Mouse (Mus musculus): ENCODE results near the gene Ccdc142.

Gene Ccdc142

DNA sequence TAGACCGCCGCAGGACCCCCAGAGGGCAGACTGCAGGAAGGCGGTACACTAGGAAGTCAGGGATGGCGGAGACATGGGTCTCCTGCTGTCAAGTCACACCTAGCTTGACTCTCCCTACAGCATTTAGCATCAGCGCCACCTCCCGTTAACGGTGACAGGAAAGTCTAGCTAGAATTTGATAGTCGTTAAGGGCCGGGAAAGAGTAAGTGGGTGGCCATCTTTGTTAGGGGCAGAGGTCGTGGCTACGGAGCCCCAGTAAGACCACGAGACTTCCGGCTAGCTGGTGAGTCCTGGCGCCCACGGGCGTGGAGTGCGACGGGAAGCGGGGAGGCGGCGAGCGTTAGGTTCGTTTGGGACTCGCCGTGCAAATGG, at the start of gene Ccdc142, which contains the start of gene Gm42688:
Ccdc142 (plus strand) TSS at position 286 of the 372 bp plus-strand sequence.
Gm42688 (plus strand) TSS at position 302 of the 372 bp plus-strand sequence.
- DNase-seq, result peak; percentile 87

DNA sequence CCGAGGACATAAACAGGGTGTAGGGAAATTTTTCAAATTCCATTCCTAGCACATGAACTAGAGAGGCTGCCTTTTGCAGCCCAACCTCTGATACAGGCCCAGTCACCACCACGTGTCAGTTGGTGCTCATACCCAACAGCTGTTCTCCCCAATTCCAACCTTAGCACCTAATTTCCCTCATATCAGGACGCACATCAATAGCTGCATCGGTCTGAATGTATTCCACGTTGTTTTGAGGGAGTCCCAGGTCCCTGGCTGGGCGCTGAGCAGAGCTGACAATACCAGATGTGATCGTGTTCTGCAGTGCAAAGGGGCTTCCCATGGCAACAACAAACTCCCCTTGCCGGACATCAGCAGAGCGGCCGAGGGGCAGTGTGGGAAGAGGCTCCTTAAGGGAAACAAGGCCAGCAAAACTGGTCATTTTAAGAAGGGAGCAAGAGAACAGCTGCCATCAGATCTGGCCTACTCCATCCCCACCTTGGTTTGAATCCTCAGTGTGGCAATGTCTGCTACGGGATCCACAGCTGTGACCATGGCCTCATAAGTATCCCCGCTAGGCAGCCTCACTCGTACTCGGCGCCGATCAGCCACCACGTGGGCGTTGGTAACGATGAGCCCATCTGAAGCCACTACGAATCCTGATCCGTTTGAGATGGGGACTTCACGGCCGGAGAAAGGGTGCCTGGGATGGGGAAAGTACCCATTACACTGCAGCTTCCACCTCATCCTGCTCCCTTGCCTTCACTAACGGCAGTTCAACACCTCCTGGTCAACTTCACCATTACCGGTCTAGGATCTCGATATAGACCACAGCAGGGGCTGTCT, 48.1 kb upstream of the Ccdc142 start:
- no peak for DNase-seq

DNA sequence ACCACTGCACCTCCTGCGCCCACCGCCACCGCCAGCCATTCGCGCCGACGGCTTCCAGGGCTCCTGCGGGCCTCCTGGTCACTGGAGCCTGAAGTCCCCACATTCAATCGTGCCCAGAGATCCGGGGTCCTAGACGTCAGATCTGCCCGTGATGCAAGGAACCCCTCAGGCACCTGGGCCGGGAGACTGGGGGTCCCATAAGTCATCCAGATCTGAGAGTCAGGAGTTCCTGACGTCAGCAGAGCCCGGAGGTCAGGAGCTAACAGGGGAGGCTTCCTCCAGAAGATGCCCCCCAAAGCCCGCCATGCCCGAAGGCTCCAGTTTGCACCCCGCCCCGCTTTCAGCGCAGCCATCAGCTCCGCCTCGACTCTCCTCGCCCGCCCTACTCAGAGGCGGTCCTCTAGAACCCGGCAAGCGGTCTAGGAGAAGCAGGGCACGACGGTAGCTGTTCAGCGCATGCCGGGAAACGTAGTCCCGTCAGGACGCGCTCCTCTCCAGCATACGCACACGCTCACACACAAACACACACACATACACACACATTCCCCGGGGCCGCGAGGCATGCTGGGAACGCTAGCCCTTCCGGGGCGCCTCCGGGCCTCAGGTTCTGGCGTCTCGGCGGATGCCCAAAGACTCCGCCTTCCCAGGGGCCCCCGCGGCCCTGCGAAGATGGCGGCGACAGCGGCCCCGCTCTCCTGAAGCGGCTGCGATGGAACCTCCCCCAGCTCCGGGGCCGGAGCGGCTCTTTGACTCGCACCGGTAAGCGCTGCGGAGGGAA, 47.1 kb upstream of the Ccdc142 start, which contains the start of gene Aup1:
Aup1 (plus strand) TSS at position 448 of the 778 bp plus-strand sequence.
- DNase-seq, result peak; percentile 94

DNA sequence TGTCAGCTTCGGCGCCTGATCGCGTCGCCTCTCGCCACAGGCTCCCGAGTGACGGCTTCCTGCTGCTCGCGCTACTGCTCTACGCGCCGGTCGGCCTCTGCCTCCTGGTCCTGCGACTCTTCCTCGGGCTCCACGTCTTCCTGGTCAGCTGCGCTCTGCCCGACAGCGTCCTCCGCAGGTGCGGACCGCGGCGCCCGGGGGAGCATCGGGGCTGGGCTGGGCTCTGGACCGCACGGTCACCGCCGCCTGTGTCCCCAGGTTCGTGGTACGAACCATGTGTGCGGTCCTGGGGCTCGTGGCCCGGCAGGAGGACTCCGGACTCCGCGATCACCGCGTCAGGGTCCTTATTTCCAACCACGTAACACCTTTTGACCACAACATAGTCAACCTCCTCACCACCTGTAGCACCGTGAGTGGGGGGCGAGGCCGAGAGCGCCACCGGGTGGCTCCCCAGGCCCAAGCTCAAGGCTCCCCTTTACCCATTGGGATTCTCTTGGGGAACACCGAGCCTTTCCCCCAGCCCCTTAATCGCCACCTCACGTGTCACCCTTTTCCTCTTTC, 46.5 kb upstream of the Ccdc142 start, which contains the start of gene Htra2:
Htra2 (minus strand) TSS at position 403 of the 561 bp plus-strand sequence.
- no peak for DNase-seq

DNA sequence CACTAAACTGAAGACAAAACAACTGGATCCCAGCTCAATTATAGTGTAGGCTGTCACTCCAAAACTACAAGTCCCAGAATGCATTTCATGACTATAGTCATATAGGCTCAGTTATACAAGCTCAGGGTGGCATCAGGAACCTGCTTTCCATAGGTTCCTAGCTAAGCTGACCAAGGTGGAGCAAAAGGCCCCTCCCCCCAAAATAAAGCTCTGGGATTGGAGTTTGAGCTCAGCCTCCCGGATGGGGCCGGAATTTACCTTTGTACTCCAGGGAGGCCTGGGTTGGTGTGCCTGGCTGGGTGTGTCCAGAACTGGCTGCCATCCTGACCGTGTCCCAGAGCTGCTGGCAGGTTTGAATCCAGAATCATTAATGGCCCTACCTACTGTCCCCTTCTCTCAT, 43.6 kb upstream of the Ccdc142 start, which contains the start of gene Dqx1:
Dqx1 (plus strand) TSS at position 55 of the 400 bp plus-strand sequence.
- no peak for DNase-seq

DNA sequence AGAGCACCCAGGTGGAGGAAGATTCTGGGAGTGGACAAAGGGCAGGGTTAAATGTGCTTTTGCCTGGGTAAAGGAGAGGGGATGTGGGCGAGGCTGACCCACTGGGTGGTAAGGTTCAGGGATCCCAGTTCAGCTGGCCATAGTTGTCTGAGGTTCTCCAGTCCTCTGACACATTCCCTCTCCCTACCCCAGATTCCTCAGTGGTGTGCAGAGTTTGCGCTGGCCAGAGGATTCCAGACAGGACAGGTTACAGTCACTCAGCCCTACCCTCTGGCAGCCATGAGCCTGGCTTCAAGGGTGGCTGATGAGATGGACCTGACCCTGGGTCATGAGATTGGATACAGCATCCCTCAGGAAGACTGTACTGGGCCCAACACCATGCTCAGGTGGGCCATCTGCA, 42.7 kb upstream of the Ccdc142 start:
- DNase-seq, result no peak

DNA sequence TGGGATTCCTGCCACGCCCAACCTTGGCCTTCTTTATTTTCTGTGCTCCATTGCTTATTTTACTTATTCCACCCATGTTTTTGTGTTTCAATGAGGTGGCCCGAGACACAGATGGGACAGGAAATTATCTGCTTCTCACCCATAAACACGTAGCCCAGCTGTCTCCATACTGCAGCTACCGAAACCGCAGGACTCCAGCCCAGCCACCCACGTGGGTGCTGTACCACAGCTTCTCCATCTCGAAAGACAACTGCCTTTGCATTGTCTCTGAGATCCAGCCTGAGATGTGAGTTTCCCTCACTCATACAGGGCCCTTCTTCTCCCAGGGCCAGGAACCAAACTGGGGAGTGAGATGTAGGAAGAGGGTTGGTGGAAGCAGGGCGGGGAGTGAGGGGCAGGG, 35.4 kb upstream of the Ccdc142 start:
- no peak for DNase-seq

DNA sequence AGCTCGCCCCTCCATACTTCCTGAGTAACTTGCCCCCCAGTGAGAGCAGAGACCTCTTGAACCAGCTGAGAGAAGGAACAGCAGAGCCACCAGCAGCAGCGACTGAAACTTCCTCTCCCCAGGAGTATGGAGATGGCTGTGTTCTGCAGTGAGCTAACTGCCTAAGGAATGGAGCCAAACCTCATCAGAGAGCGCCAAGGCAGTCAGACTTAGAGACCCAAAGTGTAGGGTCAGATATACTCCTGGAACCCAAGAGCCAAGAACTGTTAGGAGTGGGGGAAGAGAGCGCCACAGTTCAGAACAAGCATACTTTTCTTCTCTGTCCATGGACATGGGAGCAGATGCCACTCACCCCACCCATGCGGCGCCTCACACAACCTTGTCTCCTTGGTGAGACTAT, 35.0 kb upstream of the Ccdc142 start:
- no peak for DNase-seq

DNA sequence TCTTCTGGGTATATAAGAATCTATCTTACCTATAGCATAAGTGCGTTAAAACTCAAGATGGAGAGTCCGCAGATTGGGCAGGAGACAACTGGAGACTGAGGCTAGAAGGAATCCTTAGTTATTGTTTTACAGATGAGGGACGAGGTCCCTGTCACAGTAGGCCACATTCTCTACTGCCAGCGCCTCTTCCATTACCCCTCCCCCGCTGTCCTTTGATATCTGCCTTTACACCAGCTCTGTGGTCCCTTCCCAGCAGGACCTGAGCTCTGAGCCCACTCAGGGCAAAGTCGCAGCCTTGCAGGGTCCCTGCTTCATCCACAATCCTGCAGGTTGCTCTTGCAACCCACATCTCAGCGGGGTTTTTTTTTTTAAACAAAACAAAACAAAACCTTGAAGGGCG, 33.2 kb upstream of the Ccdc142 start:
- DNase-seq, result no peak

DNA sequence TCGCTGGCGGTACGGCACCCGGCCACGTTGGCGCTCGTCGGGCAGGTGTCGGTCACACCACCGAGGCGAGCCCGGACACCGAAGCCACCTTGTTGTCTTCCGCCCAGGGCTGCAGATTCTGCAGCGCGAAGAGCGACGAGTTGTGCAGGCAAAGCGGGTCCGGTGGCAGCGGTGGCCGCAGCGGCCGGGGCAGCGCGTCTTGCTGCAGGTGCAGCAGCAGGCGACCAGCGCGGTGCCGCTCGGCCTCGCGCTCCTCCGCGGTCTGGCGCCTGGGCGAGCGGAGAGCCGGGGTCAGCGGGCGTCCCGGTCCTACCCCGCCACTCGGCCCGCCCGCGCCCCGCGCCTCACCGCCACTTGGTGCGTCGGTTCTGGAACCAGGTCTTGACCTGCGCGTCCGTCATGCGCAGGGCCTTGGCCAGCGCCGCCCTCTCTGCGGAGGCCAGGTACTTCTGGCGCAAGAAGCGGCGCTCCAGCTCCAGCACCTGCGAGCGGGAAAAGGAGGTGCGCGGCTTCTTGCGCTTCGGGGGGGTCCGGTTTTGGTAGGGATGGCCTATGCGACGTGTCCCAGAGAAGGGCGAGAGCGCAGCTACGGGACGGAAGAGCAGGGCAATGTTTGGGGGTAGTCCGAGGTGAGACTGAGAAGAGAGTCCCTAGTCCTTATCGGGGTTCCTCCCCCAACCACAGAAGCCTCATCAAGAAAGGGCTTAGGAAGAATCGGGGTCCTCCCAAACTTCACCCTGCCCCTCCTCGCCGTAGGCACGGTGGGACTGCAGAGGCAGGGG, 32.5 kb upstream of the Ccdc142 start:
- DNase-seq, result no peak

DNA sequence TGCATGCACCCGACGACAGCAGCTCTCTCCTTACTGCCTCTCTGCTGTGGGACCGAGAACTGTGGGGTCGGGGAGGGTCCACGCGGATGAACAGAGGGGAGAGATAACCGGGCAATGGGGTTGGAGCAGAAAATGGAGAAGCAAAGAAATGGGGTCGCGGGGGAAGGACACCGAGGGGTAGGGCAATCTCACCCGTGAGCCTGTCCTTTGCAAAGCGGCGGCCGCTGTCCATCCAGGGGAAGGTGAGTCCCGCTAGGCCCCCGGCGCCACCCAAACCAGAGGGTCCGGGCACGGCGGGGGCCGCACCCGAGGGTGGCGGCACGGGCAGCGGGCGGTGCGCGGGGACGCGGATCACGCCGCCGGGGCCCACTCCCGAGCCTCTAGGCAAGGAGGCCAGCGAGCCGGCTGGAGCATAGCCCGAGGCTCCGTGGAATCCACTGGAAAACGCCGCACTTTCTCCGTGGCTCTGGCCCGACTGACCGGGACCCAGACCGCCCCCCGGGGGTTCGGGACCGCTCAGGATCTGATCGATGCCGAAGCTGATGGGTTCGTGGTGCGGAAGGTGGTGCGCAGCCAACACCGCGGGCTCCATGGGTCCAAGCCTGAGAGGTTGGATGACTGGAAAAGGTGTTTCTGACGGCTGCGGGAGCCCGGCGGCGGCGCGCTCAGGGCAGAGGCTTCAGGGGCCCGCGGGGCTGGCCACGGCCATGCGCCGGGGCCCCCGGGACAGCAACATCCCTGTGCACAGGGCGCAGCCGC, 31.7 kb upstream of the Ccdc142 start:
- DNase-seq, result no peak

DNA sequence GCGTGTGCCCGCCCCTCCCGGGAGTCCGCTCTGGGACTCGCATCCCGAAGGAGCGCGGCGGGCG, 31.3 kb upstream of the Ccdc142 start, which contains the start of gene Tlx2:
Tlx2 (minus strand) TSS at position 47 of the 64 bp plus-strand sequence.
- DNase-seq, result no peak

DNA sequence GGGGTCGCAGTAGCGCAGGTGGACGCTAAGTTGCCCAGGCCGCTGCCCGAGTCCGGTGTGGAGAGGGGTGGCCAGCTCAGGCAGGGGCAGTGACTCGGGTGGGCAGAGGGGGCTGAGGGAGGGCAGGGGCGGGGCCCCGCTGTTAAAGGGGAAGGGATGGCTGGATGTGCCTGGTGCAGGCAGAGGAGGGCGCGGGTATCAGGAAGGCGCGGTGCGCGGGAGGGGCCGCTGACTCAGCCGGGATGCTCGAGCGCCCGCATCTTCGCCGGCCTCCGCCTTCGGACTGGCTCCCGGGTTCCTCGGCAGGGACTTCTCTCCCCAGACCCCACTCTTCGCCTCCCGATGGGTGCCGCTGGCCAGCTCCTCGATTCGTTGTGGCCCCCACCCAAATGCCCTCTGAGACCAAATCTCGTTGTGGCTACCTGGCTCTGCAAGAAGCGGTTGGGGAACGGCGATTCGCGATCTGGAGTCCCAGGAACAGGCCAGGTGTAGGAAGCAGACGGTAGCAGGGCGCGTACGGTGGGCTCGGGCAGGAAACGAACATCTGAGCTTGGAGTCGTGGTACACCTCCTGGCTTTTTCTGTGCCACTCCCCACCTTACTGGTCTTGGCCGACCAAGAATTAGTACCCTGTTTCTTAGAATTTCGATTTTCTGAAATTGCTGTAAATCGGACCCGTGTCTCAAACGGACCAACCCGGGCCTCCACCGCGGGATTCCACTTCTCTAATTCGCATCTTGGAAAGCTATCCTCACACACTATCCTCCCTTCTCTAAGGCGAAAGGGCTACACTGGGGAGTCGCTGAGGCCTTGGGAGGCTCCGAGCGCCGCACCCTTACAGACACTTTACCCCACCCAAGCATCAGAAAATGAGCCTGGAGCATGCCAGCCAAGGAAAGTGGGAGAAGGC, 30.8 kb upstream of the Ccdc142 start:
- peak; percentile 40 for DNase-seq

DNA sequence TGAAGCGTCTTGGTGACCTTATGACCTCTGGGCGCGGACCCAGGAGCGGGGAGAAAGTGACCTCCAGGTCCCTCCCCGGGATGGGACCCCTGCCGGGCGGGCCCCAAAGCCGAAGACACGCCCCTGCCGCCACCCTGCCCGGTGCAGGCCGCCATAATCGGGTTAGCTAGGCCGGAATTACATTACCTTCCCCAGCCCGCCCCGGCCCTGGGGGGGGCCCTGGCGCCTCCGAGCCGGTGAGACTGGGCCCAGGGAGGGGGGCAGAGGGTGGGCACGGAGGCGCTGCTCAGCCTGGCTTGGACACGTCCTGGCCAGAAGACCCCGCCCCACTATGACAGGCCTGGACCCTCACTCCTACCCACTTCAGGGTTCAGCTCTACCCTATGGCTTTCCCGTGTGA, 30.2 kb upstream of the Ccdc142 start:
- DNase-seq, result no peak

DNA sequence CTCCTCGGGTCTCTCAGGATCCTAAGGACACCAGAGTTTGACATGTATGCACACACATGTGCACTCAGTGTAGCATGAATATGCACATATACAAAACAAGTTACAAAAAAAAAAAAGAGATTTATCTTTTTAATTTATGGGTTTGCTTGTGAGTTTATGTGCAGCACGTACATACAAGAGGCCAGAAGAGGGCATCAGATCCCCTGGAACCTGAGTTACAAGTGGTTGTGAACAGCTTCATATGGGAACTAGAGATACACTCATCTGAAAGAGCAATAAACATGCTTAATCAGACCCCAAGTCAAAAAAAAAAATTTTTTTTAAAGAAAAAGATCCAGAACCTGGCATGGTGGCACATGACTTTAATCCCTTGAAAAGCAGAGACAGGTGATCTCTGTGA, 26.4 kb upstream of the Ccdc142 start:
- DNase-seq, result no peak

DNA sequence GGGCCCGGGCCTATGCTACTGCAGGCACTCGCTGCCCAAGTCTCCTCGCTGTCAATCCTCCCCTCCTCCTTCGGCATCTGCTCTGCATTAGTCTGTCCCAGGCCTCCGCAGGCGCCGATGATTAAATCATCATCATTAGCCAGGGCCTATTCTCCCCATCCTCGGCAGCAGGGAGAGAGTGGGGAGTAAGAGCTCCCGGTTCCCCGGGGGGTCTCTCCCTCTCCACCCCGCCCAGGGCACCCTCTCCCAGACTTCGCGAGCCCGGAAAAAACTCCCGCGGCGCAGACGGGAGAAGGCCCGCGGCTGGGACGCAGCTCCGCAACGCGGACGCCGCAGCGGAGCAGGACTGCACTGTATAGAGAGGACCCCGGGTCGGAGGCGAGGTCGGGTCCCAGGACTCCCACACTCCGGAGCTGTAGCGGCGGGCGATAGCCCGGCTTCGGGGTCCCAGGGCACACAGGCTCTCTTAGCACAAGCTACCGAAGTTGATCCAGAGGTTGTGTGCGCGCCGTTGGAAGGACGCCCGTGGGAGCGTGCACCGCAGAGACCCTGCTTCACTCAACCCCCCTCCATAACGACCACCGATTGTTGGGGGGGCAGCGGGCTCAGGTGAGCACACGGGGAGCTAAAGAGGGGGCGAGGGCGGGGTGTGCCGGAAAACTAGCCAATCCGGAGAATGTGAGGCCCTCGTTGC, 23.6 kb upstream of the Ccdc142 start, which contains the start of gene Pcgf1:
Pcgf1 (plus strand) TSS at position 240 of the 694 bp plus-strand sequence.
- no peak for DNase-seq

DNA sequence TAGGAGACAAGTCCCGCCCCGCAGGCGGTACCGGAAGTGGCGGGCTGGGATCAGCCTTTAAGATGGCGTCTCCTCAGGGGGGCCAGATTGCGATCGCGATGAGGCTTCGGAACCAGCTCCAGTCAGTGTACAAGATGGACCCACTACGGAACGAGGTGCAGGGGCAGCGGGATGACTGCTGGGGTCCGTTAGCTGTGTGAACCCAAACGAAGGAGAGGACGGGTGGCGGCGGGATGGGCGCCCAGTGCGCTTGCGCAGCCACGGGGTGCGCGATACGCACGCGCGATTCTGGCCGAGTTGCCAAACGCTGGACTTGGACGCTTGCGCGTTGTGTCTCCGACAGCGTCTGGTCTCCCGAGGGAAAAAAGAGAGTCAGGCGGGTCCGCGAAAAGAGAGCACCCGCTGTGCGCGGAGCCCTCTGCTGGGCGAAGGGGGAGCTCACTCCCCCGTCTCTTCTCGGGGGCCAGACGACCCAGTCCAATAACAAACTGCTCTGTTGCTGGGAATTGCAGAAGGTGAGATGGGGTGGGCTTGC, 23.0 kb upstream of the Ccdc142 start:
- DNase-seq, result peak; percentile 99

DNA sequence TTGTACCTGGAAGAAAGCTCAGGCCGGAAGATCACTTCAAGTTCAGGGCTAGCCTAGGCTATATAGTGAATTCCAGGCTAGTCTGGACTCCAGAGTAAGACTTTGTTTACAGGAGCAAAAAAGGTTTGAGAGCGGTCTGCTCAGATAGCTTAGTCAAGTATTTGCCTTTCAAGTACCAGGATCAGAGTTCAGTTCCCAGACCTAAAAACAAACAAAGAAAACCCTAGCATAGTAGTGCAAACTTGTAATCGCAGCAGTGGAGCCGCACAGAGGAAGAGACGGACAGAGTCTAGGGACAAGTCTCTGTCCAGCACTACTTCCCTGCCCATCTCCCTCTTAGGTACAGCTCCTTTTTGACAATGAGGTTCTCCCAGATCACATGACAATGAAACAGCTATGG, 21.2 kb upstream of the Ccdc142 start:
- DNase-seq, result no peak

DNA sequence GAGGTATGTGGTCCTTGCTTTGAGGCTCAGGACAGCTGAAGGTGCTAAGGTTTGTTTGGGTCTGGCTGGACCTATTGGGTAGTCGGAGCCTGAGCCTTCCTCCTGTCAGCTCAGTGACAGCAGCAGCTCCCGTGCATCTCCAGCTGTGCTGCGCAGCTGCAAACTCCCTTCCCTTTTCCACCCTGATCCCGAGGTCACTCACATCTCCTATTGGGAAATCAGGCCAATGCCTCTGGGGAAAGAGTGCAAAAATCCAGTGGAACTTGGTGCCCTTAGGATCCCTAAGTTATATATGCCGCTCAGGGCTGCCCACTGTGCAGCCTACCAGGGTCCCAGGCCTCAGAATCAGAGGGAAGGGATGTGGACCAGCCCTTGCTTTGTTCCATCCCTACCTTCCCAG, 17.9 kb upstream of the Ccdc142 start:
- no peak for DNase-seq

DNA sequence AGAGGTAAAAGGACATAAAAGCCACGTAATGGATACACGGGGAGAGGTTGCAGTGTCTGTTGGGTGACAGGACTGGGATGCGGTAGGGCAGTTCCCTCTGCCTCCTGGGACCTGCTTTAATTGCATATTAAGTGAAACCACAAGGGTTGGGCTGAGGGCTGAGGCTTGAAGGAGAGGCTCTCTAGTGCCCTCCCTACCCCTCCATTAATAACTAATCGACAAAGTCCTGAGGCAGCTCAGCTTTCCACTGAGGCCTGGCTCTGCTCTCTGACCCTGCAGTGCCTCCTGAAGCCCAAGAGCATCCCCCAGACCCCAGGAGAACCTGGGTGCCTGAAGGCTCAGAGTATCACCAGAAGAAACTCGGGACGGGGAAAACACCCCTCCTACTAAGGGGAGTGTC, 16.9 kb upstream of the Ccdc142 start:
- no peak for DNase-seq
